Mouse (Mus musculus): Measurements from ENCODE around the gene Lmo3.

The Lmo3 gene

DNA sequence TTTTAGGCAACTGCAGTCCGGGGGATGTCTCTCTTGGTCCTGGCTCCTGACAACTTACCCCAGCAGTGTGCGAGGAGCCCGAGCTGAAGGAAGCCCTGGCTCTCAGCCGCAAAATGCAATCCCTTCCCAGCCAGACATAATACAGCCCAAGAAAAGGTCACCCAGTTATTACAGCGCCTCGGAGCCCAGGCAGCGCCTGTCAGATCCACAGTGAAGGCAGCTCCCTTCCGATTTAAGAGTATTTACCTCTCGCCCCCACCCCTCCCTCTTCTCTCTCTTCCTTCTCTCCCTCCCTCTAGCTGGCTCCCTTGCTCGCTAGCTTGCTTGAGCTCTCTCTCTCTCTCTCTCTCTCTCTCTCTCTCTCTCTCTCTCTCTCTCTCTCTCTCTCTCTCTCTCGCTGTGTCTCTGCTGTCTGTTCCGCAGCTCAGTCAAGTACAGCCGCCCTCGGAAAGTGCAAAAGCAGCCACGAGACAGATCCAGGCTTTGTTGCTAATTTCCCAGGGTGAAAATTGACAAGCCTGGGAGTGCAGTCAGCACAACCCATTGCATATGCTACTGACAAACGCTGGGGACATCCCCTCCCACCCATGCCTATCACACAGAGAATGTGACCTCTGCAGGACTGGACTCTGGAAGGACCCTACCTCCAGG is 159.0 kb downstream of the Lmo3 start:
- DNase-seq (ENCODE audit: low spot score) = no peak

- no peak for DNase-seq (ENCODE audit: low spot score)
Measured at GRCm38 (mm10) chr6:138421931-138422531, 159.7 kb downstream of the Lmo3 start.

DNA sequence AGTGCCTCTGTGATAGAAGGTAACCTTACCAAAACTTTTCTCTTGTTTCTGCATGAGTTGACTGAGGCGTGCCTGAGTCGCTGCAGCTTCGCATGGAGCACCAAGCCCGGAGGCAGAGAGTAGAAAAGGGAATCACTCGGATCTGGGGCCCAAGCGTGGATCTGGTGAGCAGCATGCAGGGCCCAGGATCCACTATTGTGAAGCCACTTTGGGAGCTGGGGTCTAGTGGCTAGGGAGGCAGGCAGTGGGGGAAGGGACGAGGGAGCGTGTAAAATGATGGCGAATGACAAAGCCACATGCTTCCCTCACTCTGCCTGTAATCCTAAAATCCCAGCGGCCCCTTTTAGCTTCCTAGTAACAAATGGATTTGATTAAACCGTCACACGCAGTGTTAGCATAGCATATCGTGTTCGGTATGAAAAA is 160.6 kb downstream of the Lmo3 start:
- no peak for DNase-seq (ENCODE audit: low spot score)

DNA sequence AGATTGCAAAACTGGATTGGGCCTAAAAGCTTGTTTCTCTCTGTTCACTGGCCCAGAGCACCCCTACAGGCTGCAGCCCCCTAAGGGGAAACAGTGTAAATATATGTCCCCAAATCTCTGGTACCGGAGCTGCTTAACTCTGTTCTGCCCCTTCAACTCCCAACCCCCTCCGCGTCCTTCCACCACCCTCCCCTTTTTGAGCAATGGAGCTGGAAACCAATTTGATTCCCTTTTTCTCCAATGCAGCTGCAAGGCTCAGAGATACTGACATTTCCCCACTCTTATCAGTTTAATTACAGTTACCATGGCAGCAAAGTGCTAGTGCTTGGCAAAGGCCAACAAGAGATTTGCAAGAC is 161.3 kb downstream of the Lmo3 start:
- DNase-seq (ENCODE audit: low spot score) = no peak

GRCm38 (mm10) chr6:138419871-138420535 is 161.8 kb downstream of the Lmo3 start:
- no peak for DNase-seq (ENCODE audit: low spot score)

DNA sequence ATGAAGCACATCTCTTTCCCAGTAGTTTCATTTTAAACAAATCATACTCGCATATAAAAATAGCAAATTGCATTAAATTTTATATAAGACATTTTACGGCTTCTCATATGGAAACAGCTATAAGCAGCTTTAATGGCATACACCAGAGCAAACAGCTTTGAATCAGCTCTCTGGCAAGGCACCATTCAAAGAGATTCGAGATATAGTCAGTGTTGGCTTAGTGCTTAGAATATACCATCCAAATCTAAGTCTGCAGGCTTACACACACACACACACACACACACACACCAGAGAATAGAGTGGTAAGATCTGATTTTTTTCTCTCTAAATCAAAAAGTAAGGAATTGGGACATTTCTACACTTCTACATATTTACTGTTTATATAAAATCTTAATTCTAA is 169.7 kb downstream of the Lmo3 start:
- DNase-seq (ENCODE audit: low spot score) = no peak

- DNase-seq (ENCODE audit: low spot score) = no peak
Measured at GRCm38 (mm10) chr6:138402031-138402430, 179.7 kb downstream of the Lmo3 start.

DNA sequence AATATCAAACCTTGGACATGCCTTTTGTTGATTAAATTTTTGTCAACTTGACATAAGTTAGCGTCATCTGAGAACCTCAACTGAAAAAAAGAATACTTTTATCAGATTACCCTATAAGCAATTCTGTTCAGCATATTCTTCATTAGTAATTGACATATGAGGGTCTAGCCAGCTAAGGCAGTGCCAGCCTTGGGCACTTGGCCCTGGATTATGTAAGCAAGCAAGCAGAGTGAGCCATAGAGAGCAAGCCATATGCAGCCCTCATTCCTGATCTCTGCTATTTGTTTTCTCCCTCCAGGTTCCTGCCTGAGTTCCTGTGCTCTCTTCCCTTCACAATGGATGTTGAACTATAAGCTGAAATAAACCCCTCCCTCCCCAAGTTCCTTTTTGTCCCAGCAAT is 182.9 kb downstream of the Lmo3 start:
- DNase-seq (ENCODE audit: low spot score) = no peak

DNA sequence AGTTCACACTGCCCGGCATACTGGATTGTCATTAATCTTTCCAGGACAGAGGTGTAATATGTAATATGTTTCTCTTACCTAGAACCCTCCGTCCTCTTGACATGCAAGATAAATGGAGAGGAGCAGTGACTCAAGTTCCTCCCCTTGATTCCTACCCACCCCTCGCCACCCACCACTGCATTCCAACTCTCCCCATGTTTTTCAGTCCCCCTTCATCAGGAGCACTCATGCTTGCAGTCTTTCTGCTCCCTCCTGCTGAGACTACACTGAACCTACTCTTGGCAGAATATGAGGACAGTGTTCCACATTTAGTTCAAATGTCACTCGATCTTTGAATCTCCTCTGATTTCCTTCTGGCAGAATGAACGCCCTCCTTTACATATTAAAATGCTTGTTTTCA is 190.7 kb downstream of the Lmo3 start:
- DNase-seq (ENCODE audit: low spot score) = no peak

DNA sequence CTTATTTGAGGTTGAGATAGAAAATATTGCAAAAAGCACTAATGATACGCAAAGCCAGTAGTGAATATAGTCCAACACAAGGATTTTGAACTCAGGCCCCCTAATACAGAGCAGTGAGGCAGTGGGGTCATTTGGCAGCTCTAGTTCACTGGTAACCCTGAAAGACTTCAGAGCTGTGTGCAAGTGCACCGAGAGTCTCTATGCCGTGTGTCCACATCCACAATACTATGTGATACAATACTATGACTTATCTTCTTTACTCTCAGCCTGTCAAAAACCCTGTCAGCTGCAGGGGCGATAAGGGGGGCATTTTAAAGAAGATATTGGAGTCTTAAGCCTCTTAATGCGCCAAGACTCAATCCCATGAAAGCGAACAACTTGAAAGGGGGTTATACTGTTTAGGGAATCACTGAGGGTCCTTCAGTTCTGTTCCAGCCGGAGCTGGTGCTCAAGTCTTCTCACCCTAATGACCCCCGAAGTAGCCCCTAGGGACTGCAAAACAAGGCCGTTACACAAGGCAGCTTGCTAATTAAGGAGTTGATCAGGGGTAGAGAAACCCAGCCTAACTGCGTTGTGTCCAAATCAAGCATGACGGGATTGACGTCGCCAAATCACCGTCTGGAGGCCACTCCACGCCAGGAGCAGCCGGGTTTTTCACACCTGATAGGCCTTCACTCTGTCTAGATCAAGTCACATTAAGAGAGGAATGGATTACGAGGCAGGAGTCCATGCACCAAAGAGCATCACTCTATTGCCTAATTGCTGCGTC is 193.4 kb downstream of the Lmo3 start:
- no peak for DNase-seq (ENCODE audit: low spot score)

GRCm38 (mm10) chr6:138383208-138383607 is 198.6 kb downstream of the Lmo3 start:
- no peak for DNase-seq (ENCODE audit: low spot score)

- DNase-seq (ENCODE audit: low spot score) = no peak
Measured at GRCm38 (mm10) chr6:138371176-138371575, 210.6 kb downstream of the Lmo3 start.

- no peak for DNase-seq (ENCODE audit: low spot score)
Measured at GRCm38 (mm10) chr6:138364111-138364510, 217.7 kb downstream of the Lmo3 start.

DNA sequence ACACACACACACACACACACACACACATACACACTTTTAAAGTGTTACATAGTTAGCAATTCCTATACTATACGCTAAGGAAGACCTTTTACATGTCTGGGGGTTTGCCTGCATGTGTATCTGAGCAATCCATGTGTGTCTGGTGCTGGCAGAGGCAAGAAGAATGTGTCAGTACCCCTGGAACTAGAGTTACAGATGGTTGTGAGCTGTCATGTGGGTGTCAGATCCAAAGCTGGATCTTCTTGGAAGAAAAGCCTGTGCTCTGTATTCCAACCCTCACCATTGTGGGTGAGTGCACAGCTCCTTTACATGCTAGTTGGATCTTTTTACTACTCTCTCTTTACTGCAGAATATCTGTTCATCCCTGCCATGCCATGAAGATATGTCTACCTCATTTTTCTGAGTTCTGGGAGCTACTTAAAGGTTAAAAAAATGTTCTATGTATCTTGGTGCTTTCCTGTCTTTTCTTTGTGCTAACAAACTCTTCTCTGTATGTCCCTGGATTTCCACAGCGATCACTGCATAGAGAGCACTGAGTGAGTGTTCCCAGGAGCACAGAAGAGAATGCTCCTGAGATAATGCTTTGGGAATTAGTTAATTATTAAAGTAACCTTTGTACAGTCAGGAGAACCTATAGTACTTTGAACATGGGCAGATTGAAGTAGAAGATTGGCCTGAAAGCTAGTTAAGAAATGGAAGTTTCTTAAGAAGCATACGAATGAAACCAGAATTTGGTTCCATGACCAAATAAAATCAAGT is 231.0 kb downstream of the Lmo3 start:
- DNase-seq (ENCODE audit: low spot score) = no peak

- DNase-seq (ENCODE audit: low spot score) = no peak
Measured at GRCm38 (mm10) chr6:138346558-138346957, 235.2 kb downstream of the Lmo3 start.

DNA sequence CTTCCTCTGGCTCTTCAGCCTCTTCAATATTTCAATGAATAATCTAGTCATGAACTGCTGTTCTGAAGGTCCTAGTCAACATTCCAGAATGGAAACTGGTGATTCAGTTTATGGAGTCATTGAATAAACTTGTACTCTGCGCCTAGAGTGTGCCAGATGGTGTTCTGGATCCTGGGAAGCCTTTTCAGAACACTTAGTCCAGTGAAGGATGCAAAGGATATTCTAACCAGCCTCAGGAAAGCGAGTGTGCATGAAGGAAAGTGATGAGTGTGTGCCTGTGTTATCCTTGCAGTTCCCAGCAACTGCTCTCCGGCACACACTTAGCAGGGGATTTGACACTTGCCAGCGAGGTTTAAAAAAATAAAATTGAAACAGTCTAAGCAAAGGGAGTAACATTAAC is 245.9 kb downstream of the Lmo3 start:
- no peak for DNase-seq (ENCODE audit: low spot score)

DNA sequence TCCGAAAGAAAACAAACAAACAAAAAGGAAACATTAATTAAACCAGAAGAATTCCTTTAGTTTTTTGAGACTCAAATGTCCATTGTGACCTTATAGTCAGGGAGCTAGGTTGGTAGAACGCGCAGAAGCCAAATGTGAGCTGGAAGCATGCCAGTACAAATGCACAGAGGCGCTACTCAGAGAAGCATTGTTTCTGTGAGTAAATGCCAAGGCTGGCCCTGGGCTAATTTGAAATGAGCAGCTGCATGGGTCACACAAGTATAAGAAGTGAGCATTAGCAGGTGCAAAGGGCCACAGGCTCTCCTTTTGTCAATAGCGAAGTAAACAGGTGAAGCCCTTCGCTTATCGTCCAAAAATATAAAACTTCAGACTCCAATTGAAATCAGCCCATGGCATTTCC is 247.8 kb downstream of the Lmo3 start:
- no peak for DNase-seq (ENCODE audit: low spot score)

- DNase-seq (ENCODE audit: low spot score) = no peak
Measured at GRCm38 (mm10) chr6:138325744-138326400, 255.9 kb downstream of the Lmo3 start.

DNA sequence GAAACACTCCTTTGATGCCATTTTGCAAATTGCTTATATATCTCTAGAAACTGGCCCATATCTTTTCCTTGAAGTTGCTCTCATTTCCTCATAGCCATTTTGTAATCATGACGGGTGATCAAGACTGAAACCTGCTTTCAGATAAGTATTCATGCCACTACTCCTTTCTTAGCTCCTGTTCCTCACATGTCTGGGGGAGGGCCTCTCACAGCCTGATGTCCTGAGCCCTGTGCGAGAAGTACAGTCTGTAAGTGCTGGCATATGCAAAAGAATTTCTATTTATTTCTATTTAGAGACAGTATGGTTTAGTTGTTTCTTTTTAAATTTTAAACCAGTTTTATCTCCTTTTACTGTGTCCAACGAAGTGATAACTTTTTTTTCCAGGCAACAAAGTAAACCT is 256.6 kb downstream of the Lmo3 start:
- no peak for DNase-seq (ENCODE audit: low spot score)

GRCm38 (mm10) chr6:138323325-138323724 is 258.4 kb downstream of the Lmo3 start:
- DNase-seq (ENCODE audit: low spot score) = no peak

DNA sequence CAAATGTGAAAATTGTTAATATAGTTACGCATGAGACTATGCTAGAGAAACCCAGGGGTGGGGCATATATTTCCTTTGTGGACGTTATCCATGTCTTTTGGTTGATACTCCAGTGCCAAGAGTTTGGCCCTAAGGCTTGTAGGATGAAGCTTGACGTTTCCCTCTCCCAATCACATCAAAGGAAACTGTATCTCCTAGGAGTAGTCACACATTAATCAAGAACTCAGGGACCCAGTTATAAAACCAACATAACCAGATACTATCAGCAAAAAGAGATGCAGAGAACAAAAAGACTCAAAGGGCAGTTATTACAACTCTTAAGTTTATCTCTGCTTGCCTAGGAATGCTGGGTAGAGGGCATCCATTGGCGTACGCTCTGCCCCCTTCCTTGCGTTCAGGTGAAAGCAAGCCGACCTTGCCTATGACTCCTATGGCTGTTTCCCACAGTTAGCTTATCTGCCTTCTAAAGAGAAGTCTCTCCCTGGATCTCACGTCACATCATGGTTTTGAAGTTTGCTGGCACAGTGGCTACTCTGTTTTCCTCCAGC is 261.5 kb downstream of the Lmo3 start:
- no peak for DNase-seq (ENCODE audit: low spot score)
